Mouse (Mus musculus) 416B (cell line): Measurements from ENCODE around the gene Olfr874.
A peak's percentile ranks its signal among the peaks of the same experiment; 100 is the strongest.
"Not testable (repeated sequence)": the region's sequence is repeated elsewhere in the genome, so short reads cannot be mapped to it uniquely, and the experiment has no call there.

ENCODE experiments used
- DNase-seq: peaks from one replicate; pipeline ENCODE4 v3.0.0; 2011; ENCODE audit warnings: low read depth

Gene Olfr874

GRCm38 (mm10) chr9:37744806-37745205, at the start of gene Olfr874:
TSS of gene Olfr874 (plus strand) at chr9:37745106.
- no peak for DNase-seq

GRCm38 (mm10) chr9:37716150-37716549, 28.8 kb upstream of the Olfr874 start, which contains the start of gene Olfr160:
TSS of gene Olfr160 (minus strand) at chr9:37716250.
- DNase-seq: no peak

GRCm38 (mm10) chr9:37734310-37734709, 10.6 kb upstream of the Olfr874 start:
- no peak for DNase-seq

- DNase-seq: no peak
Measured at GRCm38 (mm10) chr9:37750319-37751075, 5.6 kb downstream of the Olfr874 start.

GRCm38 (mm10) chr9:37751467-37751866, 6.6 kb downstream of the Olfr874 start:
- no peak for DNase-seq

- no peak for DNase-seq
Measured at GRCm38 (mm10) chr9:37752006-37752405, 7.1 kb downstream of the Olfr874 start.

GRCm38 (mm10) chr9:37761728-37762127, 16.8 kb downstream of the Olfr874 start:
- no peak for DNase-seq

GRCm38 (mm10) chr9:37762541-37762940, 17.6 kb downstream of the Olfr874 start:
- DNase-seq: peak; percentile 56

GRCm38 (mm10) chr9:37770661-37771060, 25.8 kb downstream of the Olfr874 start:
- no peak for DNase-seq

GRCm38 (mm10) chr9:37771759-37772158, 26.9 kb downstream of the Olfr874 start, which contains the start of gene Olfr875:
TSS of gene Olfr875 (plus strand) at chr9:37771857.
- DNase-seq: no peak

- DNase-seq: no peak
Measured at GRCm38 (mm10) chr9:37782766-37783260, 37.9 kb downstream of the Olfr874 start.

GRCm38 (mm10) chr9:37783394-37784387, 38.8 kb downstream of the Olfr874 start:
- DNase-seq: not testable (repeated sequence)

GRCm38 (mm10) chr9:37786411-37786810, 41.5 kb downstream of the Olfr874 start:
- DNase-seq: no peak
